Mouse (Mus musculus): ENCODE data around the gene Slf1. TPM values are rescaled to one million over a fixed set of nuclear protein-coding genes. Genes with fewer than 3 reads are reported as not detected.

The Slf1 gene
- total and polyA plus RNA-seq, 2 experiments from 2014 or later, result 3.6 to 25.3 TPM

DNA sequence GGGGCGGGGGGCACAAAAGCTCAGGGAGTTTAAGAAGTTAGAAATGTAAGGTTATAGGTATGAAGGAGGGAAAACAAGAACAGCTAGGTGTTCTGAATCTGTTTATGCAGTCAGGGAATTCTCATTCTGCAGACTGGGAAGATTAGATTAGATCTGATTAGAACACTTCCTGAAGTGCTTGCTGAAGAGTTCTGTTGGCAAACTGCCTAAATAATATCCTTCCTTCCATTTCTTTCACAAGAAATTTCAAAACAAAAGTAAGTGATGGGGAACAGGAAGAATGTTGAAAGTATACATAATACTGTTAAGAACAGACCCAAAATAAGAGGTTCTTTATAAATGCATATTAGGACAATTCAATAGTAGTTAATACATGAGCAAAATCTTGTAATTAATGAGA, 72.1 kb downstream of the Slf1 start:
- ATAC-seq (ENCODE audit: insufficient read depth, low read depth) (no peak), DNase-seq (ENCODE audit: low spot score) (no peak)
- no peak overlapping the region for H3K9ac ChIP-seq (replicated peaks; ENCODE audit: low read depth, low read length)
- H3K27me3 ChIP-seq (ENCODE audit: control insufficient read depth, insufficient read depth, low read length), result no peaks in the 10 kb centered on the region
- no peak overlapping the region for H3K27ac ChIP-seq (ENCODE audit: low read depth)
- H3K4me3 ChIP-seq (ENCODE audit: low read depth, low read length), result no peak overlapping the region
- no peak overlapping the region for H3K4me2 ChIP-seq (ENCODE audit: low read depth, low read length)
- no peaks in the 10 kb centered on the region for H3K9me3 ChIP-seq (replicated peaks; ENCODE audit: control insufficient read depth, low read length)
- no peak for TF ChIP-seq EP300 (IDR thresholded peaks at IDR 0.05; ENCODE audit: low read depth)
- no peak for TF ChIP-seq CTCF (IDR thresholded peaks at IDR 0.05; ENCODE audit: low read depth)
- no peaks in the 10 kb centered on the region for H3K36me3 ChIP-seq (replicated peaks; ENCODE audit: control insufficient read depth, insufficient read depth, low read length)
- WGBS, result 86% methylated on average over 1 of the region's 1 CpGs
- H3K4me1 ChIP-seq (ENCODE audit: control insufficient read depth, insufficient read depth), result no peaks in the 10 kb centered on the region

DNA sequence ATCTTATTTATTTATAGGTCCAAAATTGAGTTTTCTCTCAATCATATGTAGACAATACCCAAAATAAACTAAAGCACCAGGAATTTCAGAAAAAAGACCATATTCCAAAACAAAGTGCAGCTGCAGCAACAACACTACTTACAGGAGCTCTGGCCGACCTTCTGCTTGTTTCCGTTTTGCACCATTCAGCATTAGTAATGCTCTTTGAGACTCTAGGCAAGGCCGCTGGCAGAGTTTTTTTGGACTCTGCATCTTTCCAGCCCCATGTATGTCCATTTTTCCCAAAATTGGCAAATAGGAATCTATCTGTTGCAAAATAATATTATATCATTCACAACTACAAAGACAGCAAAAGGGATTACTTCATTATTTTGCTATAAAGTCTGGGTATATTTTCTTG, 85.5 kb downstream of the Slf1 start:
- WGBS, result 75% methylated on average over 3 of the region's 3 CpGs

DNA sequence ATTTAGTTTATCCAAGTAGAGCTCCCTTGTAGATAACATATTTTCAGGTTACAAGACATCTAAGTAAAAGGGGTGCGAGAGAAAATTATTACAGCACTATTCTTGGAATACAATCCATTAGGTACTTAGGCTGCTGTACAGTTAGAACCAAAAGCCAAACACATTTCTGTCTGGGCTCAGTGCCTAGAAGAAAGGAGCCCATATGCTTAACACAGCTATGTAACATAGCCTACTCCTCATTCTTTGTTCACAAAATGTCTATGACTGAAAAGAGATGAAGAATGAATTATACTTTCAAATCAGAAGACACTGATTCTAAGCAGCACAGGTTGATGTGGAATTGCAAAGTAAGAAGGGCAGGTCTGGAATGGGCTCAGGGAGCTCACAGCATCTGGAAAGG, 86.8 kb downstream of the Slf1 start:
- ATAC-seq (ENCODE audit: insufficient read depth, low read depth), result no peak
- Histone ChIP-seq H3K27ac (ENCODE audit: low read depth) (no peak overlapping the region), H3K4me2 (ENCODE audit: low read depth, low read length) (no peak overlapping the region), H3K9ac (replicated peaks; ENCODE audit: low read depth, low read length) (no peak overlapping the region), H3K9me3 (replicated peaks; ENCODE audit: control insufficient read depth, low read length) (no peaks in the 10 kb centered on the region), H3K4me1 (ENCODE audit: control insufficient read depth, insufficient read depth) (no peaks in the 10 kb centered on the region), H3K4me3 (ENCODE audit: low read depth, low read length) (no peak overlapping the region), H3K27me3 (ENCODE audit: control insufficient read depth, insufficient read depth, low read length) (no peaks in the 10 kb centered on the region), H3K36me3 (replicated peaks; ENCODE audit: control insufficient read depth, insufficient read depth, low read length) (no peaks in the 10 kb centered on the region)
- WGBS, result 49% methylated on average over 1 of the region's 1 CpGs
- DNase-seq (ENCODE audit: low spot score), result no peak
- TF ChIP-seq EP300 (IDR thresholded peaks at IDR 0.05; ENCODE audit: low read depth), result no peak
- TF ChIP-seq CTCF (IDR thresholded peaks at IDR 0.05; ENCODE audit: low read depth), result no peak

More for the DNA sequence above, 85.5 kb downstream of the Slf1 start:
- no peak overlapping the region for H3K4me3 ChIP-seq (ENCODE audit: low read depth, low read length)
- no peaks in the 10 kb centered on the region for H3K4me1 ChIP-seq (ENCODE audit: control insufficient read depth, insufficient read depth)
- no peaks in the 10 kb centered on the region for H3K9me3 ChIP-seq (replicated peaks; ENCODE audit: control insufficient read depth, low read length)
- no peaks in the 10 kb centered on the region for H3K36me3 ChIP-seq (replicated peaks; ENCODE audit: control insufficient read depth, insufficient read depth, low read length)
- no peak overlapping the region for H3K27ac ChIP-seq (ENCODE audit: low read depth)
- no peak overlapping the region for H3K4me2 ChIP-seq (ENCODE audit: low read depth, low read length)
- TF ChIP-seq EP300 (IDR thresholded peaks at IDR 0.05; ENCODE audit: low read depth), result no peak
- no peak for TF ChIP-seq CTCF (IDR thresholded peaks at IDR 0.05; ENCODE audit: low read depth)
- ATAC-seq (ENCODE audit: insufficient read depth, low read depth) (no peak), DNase-seq (ENCODE audit: low spot score) (no peak)
- no peaks in the 10 kb centered on the region for H3K27me3 ChIP-seq (ENCODE audit: control insufficient read depth, insufficient read depth, low read length)
- no peak overlapping the region for H3K9ac ChIP-seq (replicated peaks; ENCODE audit: low read depth, low read length)

DNA sequence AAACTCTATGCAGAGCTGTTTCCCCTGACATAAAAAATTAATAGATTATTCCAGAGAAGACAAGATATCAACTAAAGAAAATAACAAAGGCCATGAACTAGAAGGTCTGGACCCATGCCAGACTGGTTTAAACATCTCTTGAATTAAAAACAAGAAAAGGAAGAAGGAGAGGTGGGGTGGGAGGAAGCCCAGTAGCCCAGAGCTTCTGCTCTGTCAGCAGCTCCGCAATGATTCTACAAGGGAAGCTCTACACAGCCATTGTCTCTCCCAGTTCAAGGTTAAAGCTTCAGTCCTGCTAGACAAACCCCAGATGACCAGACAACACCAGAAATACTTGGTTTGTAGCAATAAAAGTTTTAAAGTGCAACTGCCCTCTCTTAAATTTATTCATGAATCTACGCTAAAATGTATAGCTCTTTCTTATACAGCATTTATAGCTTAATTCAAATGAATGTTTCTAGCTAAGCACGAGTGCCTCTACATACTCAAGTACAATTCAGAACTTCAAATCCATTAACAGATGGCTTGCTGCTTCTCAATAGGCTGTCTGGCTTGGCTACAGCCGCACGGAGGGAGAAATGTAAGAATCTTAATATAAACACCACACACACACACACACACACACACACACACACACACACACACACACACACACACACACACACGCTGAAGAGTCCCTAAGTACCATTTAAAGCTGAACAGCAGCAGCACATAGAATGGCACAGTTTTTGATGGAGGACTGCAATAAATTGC, 87.9 kb downstream of the Slf1 start:
- DNase-seq (ENCODE audit: low spot score), result no peak
- no peaks in the 10 kb centered on the region for H3K9me3 ChIP-seq (replicated peaks; ENCODE audit: control insufficient read depth, low read length)
- TF ChIP-seq CTCF (IDR thresholded peaks at IDR 0.05; ENCODE audit: low read depth) (no peak), EP300 (IDR thresholded peaks at IDR 0.05; ENCODE audit: low read depth) (no peak)
- 70% methylated on average over 6 of the region's 6 CpGs for WGBS
- no peak overlapping the region for H3K9ac ChIP-seq (replicated peaks; ENCODE audit: low read depth, low read length)
- H3K27me3 ChIP-seq (ENCODE audit: control insufficient read depth, insufficient read depth, low read length), result no peaks in the 10 kb centered on the region
- H3K4me3 ChIP-seq (ENCODE audit: low read depth, low read length), result no peak overlapping the region
- no peaks in the 10 kb centered on the region for H3K36me3 ChIP-seq (replicated peaks; ENCODE audit: control insufficient read depth, insufficient read depth, low read length)
- ATAC-seq (ENCODE audit: insufficient read depth, low read depth), result no peak
- no peaks in the 10 kb centered on the region for H3K4me1 ChIP-seq (ENCODE audit: control insufficient read depth, insufficient read depth)
- no peak overlapping the region for H3K4me2 ChIP-seq (ENCODE audit: low read depth, low read length)
- H3K27ac ChIP-seq (ENCODE audit: low read depth), result no peak overlapping the region

DNA sequence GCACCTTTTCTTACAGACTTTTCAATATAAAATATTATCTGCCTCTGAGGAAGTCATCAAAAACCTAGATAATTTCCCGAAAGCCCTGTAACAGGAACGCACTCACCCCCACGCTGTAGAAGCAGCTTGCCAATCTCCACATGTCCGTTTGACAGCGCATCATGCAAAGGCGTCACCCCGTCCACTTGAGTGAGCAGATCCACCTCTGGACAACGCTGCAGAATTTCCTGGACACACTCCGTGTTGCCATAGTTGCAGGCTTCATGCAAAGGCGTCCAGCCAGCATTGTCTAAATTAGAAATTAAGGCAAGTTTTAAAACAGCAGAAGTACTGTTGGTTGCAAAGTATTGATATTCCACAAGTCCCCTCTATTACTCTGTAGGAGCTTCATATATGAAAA, 88.9 kb downstream of the Slf1 start:
- TF ChIP-seq EP300 (IDR thresholded peaks at IDR 0.05; ENCODE audit: low read depth) (no peak), CTCF (IDR thresholded peaks at IDR 0.05; ENCODE audit: low read depth) (no peak)
- 55% methylated on average over 10 of the region's 10 CpGs for WGBS

DNA sequence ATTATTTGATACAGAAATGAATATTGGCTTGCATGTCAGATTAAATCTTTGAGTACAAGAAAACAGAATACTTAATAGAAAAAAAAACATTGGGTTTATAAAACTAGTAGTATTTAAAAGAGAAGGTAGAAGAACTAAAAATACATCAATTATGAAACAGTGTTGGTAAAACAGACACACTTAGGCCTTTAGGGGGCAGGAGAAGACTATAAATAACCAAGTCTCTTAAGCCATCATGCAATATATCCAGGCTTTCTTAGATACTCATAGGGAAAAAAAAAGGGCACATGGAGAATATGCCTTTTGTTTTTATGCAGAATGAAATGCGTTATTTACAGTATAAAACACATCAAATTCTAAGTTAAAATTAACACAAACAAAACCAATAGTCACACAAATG, 89.9 kb downstream of the Slf1 start:
- no peak overlapping the region for H3K4me2 ChIP-seq (ENCODE audit: low read depth, low read length)
- H3K9ac ChIP-seq (replicated peaks; ENCODE audit: low read depth, low read length), result no peak overlapping the region
- DNase-seq (ENCODE audit: low spot score), result peak; percentile 28
- no peak overlapping the region for H3K4me3 ChIP-seq (ENCODE audit: low read depth, low read length)
- WGBS, result 70% methylated on average over 1 of the region's 1 CpGs
- no peak for TF ChIP-seq EP300 (IDR thresholded peaks at IDR 0.05; ENCODE audit: low read depth)
- peak; percentile 48 for TF ChIP-seq CTCF (IDR thresholded peaks at IDR 0.05; ENCODE audit: low read depth)
- H3K9me3 ChIP-seq (replicated peaks; ENCODE audit: control insufficient read depth, low read length), result no peaks in the 10 kb centered on the region
- ATAC-seq (ENCODE audit: insufficient read depth, low read depth), result no peak
- H3K36me3 ChIP-seq (replicated peaks; ENCODE audit: control insufficient read depth, insufficient read depth, low read length), result no peaks in the 10 kb centered on the region
- H3K27ac ChIP-seq (ENCODE audit: low read depth), result no peak overlapping the region
- H3K27me3 ChIP-seq (ENCODE audit: control insufficient read depth, insufficient read depth, low read length), result no peaks in the 10 kb centered on the region
- H3K4me1 ChIP-seq (ENCODE audit: control insufficient read depth, insufficient read depth), result no peaks in the 10 kb centered on the region

More for the DNA sequence above, 88.9 kb downstream of the Slf1 start:
- DNase-seq (ENCODE audit: low spot score) (no peak), ATAC-seq (ENCODE audit: insufficient read depth, low read depth) (no peak)
- Histone ChIP-seq H3K4me2 (ENCODE audit: low read depth, low read length) (no peak overlapping the region), H3K27me3 (ENCODE audit: control insufficient read depth, insufficient read depth, low read length) (no peaks in the 10 kb centered on the region), H3K4me3 (ENCODE audit: low read depth, low read length) (no peak overlapping the region), H3K4me1 (ENCODE audit: control insufficient read depth, insufficient read depth) (no peaks in the 10 kb centered on the region), H3K9me3 (replicated peaks; ENCODE audit: control insufficient read depth, low read length) (no peaks in the 10 kb centered on the region), H3K9ac (replicated peaks; ENCODE audit: low read depth, low read length) (no peak overlapping the region), H3K36me3 (replicated peaks; ENCODE audit: control insufficient read depth, insufficient read depth, low read length) (no peaks in the 10 kb centered on the region), H3K27ac (ENCODE audit: low read depth) (no peak overlapping the region)
